Mouse (Mus musculus) liver, adult 2 months (tissue): Measurements from ENCODE around the gene Coro2b. TPM values are rescaled to one million over a fixed set of nuclear protein-coding genes. Genes with fewer than 3 reads are reported as not detected.

Experiments used
- DNase-seq: peaks from one replicate; pipeline ENCODE4 v3.0.0-alpha.2; 2011; ENCODE audit warnings: low read depth, low spot score; ENCODE audit errors: extremely low read depth
- H3K27ac ChIP-seq: fragments of 200-500 bp; replicated peaks from 2 replicates; pipeline ENCODE4 v1.5.1; 2012; ENCODE audit warnings: low read depth, mild to moderate bottlenecking, control low read depth, inconsistent platforms, low read length; ENCODE audit not compliant: insufficient read depth
- H3K27me3 ChIP-seq: fragments of 200-500 bp; 2 replicates; pipeline ENCODE4 v1.6.1; 2012; ENCODE audit warnings: mild to moderate bottlenecking, moderate library complexity, low read length, inconsistent platforms; ENCODE audit not compliant: control insufficient read depth, insufficient read depth
- H3K36me3 ChIP-seq: fragments of 200-500 bp; 2 replicates; pipeline ENCODE4 v1.6.1; 2012; ENCODE audit warnings: low read length, inconsistent platforms; ENCODE audit not compliant: control insufficient read depth, insufficient read depth
- H3K4me1 ChIP-seq: fragments of 200-500 bp; 2 replicates; pipeline ENCODE4 v1.6.1; 2011; ENCODE audit warnings: low read length; ENCODE audit not compliant: control insufficient read depth, insufficient read depth
- H3K4me3 ChIP-seq: fragments of 200-500 bp; 2 replicates; pipeline ENCODE4 v1.5.1; 2011; ENCODE audit warnings: low read depth, mild to moderate bottlenecking, control low read depth, low read length, moderate library complexity; ENCODE audit not compliant: insufficient read depth
- H3K79me2 ChIP-seq: fragments of 200-500 bp; 2 replicates; pipeline ENCODE4 v1.6.1; 2012; ENCODE audit warnings: inconsistent platforms, mild to moderate bottlenecking, low read length, moderate library complexity; ENCODE audit not compliant: control insufficient read depth, insufficient read depth
- H3K9ac ChIP-seq: fragments of 200-500 bp; 2 replicates; pipeline ENCODE4 v1.6.1; 2012; ENCODE audit warnings: low read depth, mild to moderate bottlenecking, control low read depth, inconsistent platforms, low read length
- CTCF ChIP-seq: fragments of 200-500 bp; IDR thresholded peaks from 2 replicates; pipeline ENCODE4 v1.5.1; 2011; ENCODE audit warnings: low read depth, low read length, control low read depth
- POLR2A ChIP-seq: fragments of 200-500 bp; IDR thresholded peaks from 2 replicates; pipeline ENCODE4 v1.6.1; 2011; ENCODE audit warnings: low read length, control low read depth; ENCODE audit not compliant: insufficient read depth; ENCODE audit errors: extremely low read depth
- WGBS: fragments of 180-500 bp; shearing (Covaris S2); methylation state at CpG from one replicate; pipeline ENCODE4 v1.1.7; 2018; 5-methylcytosine and 5-hydroxymethylcytosine counted together
- polyA plus RNA-seq: library from polyadenylated mRNA; depleted of rRNA; stranded (reverse); fragments of >200 nt; gene quantifications from 2 replicates; pipeline ENCODE4 v1.2.3, GENCODE M21; 2012
- total RNA-seq: library from RNA; depleted of rRNA; stranded (reverse); fragments of >200 nt; gene quantifications from 2 replicates; pipeline ENCODE4 v1.2.3, GENCODE M21; 2014

Gene Coro2b
- total and polyA plus RNA-seq, 2 experiments, result 1.5 to 2.7 TPM

- Histone ChIP-seq H3K4me3 (no peak overlapping the region), H3K9ac (no peak overlapping the region), H3K27me3 (no peaks in the 10 kb centered on the region), H3K27ac (no peak overlapping the region), H3K36me3 (no peaks in the 10 kb centered on the region), H3K4me1 (no peaks in the 10 kb centered on the region), H3K79me2 (no peaks in the 10 kb centered on the region)
- DNase-seq, result no peak
- TF ChIP-seq CTCF (no peak), POLR2A (no peak)
- WGBS, result 76% methylated on average over 10 of the region's 10 CpGs
Measured at GRCm38 (mm10) chr9:62544856-62545255, 8.0 kb upstream of the Coro2b start.

GRCm38 (mm10) chr9:62543878-62544277, 7.0 kb upstream of the Coro2b start:
- Histone ChIP-seq H3K79me2 (no peaks in the 10 kb centered on the region), H3K9ac (no peak overlapping the region), H3K27ac (no peak overlapping the region), H3K36me3 (no peaks in the 10 kb centered on the region), H3K27me3 (no peaks in the 10 kb centered on the region), H3K4me1 (no peaks in the 10 kb centered on the region), H3K4me3 (no peak overlapping the region)
- no peak for DNase-seq
- 73% methylated on average over 4 of the region's 4 CpGs for WGBS
- no peak for TF ChIP-seq CTCF
- no peak for TF ChIP-seq POLR2A

- no peaks in the 10 kb centered on the region for H3K4me1 ChIP-seq
- no peak overlapping the region for H3K27ac ChIP-seq
- no peak for DNase-seq
- H3K9ac ChIP-seq, result no peak overlapping the region
- no peaks in the 10 kb centered on the region for H3K36me3 ChIP-seq
- H3K79me2 ChIP-seq, result no peaks in the 10 kb centered on the region
- H3K4me3 ChIP-seq, result no peak overlapping the region
- TF ChIP-seq POLR2A (no peak), CTCF (no peak)
- peaks cover 4% of the 10 kb centered on the region; the same call in 1 of the 2 replicates for H3K27me3 ChIP-seq
- 77% methylated on average over 10 of the region's 10 CpGs for WGBS
Measured at GRCm38 (mm10) chr9:62541606-62542005, 4.8 kb upstream of the Coro2b start.

- TF ChIP-seq POLR2A (no peak), CTCF (no peak)
- no peak overlapping the region for H3K27ac ChIP-seq
- no peaks in the 10 kb centered on the region for H3K79me2 ChIP-seq
- H3K4me1 ChIP-seq, result no peaks in the 10 kb centered on the region
- no peak overlapping the region for H3K9ac ChIP-seq
- 67% methylated on average over 8 of the region's 8 CpGs for WGBS
- peaks cover 4% of the 10 kb centered on the region; the same call in 1 of the 2 replicates for H3K27me3 ChIP-seq
- no peak overlapping the region for H3K4me3 ChIP-seq
- no peak for DNase-seq
- no peaks in the 10 kb centered on the region for H3K36me3 ChIP-seq
Measured at GRCm38 (mm10) chr9:62541182-62541581, 4.3 kb upstream of the Coro2b start.

GRCm38 (mm10) chr9:62540736-62541135, 3.9 kb upstream of the Coro2b start:
- Histone ChIP-seq H3K9ac (no peak overlapping the region), H3K27me3 (peaks cover 4% of the 10 kb centered on the region; the same call in 1 of the 2 replicates), H3K36me3 (no peaks in the 10 kb centered on the region), H3K4me3 (no peak overlapping the region), H3K27ac (no peak overlapping the region), H3K79me2 (no peaks in the 10 kb centered on the region), H3K4me1 (no peaks in the 10 kb centered on the region)
- no peak for DNase-seq
- TF ChIP-seq POLR2A (no peak), CTCF (no peak)
- 75% methylated on average over 10 of the region's 10 CpGs for WGBS

- DNase-seq, result no peak
- Histone ChIP-seq H3K79me2 (no peaks in the 10 kb centered on the region), H3K36me3 (no peaks in the 10 kb centered on the region), H3K27me3 (peaks cover 4% of the 10 kb centered on the region; the same call in 1 of the 2 replicates), H3K4me1 (no peaks in the 10 kb centered on the region), H3K9ac (no peak overlapping the region), H3K27ac (no peak overlapping the region), H3K4me3 (no peak overlapping the region)
- no peak for TF ChIP-seq POLR2A
- TF ChIP-seq CTCF, result no peak
- 78% methylated on average over 9 of the region's 9 CpGs for WGBS
Measured at GRCm38 (mm10) chr9:62540166-62540565, 3.3 kb upstream of the Coro2b start.
